Mouse (Mus musculus) c-Kit-positive CD71-positive TER-119-positive erythroid progenitor cells, embryonic 14.5 days (primary cell): ENCODE measurements around the gene Dhx15.
"Not testable (repeated sequence)": the region's sequence is repeated elsewhere in the genome, so short reads cannot be mapped to it uniquely, and the experiment has no call there.

ENCODE experiments used
- DNase-seq: peaks from one replicate; pipeline ENCODE4 v3.0.0-alpha.2; 2013; ENCODE audit warnings: low spot score

Gene Dhx15

DNA sequence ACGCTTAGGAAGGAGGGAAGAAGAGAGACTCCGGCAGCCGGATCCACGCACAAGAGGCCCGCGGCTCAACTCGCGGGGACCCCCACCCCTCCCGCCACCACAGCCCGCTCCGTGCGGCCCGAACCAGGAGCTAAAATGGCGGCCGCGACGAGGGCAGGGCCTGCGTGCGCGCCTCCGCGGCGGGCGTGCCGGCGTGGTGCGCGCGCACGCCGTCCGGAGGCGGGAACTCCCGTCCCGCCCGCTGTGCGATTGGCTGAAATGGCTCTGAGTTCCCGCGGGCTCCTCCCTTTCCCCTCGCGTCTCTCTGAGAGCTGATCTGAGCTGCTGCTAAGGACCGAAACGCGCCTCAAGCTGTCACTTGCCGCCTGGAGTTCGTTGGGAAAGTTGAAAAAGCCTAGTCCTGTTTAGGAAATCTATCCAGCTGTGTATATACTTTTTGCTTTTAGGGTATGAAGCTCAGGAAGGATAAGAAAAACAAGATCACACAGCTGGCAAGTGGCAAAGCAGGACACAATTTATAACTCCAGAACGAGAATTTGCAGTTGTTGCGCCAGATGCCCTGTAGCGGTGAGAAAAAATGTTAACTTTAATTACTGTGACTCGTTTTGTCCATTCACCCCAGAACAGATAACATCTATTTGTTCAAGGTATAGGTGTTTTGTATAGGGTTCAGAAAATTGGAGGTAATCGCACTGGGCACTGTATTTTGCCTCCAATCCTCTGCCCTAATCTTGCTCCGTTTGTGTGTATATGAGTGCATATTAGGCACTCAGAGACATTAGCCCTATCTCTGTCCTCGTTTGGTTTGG is at the start of gene Dhx15:
Dhx15 (minus strand) TSS at position 144 of the 809 bp plus-strand sequence.
- peak; percentile 90 for DNase-seq

DNA sequence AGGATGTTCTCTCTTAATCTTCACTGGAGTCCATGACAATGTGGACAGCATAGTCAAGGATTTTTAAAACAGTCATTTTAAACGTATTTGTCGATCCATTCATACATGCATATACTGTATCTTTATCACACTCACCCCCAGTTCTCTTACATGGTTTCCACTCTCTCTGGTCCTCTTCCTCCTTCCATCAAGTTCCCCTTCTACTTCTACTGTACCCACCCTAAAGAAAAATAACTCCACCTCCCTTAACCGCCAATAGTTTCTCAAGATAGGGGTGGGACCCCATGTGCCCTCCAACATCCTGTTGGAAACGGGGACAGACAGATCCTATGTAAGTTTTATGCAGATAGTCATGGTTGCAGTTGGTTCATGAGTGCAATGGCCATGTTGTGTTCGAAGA is 48.6 kb upstream of the Dhx15 start:
- DNase-seq: no peak

DNA sequence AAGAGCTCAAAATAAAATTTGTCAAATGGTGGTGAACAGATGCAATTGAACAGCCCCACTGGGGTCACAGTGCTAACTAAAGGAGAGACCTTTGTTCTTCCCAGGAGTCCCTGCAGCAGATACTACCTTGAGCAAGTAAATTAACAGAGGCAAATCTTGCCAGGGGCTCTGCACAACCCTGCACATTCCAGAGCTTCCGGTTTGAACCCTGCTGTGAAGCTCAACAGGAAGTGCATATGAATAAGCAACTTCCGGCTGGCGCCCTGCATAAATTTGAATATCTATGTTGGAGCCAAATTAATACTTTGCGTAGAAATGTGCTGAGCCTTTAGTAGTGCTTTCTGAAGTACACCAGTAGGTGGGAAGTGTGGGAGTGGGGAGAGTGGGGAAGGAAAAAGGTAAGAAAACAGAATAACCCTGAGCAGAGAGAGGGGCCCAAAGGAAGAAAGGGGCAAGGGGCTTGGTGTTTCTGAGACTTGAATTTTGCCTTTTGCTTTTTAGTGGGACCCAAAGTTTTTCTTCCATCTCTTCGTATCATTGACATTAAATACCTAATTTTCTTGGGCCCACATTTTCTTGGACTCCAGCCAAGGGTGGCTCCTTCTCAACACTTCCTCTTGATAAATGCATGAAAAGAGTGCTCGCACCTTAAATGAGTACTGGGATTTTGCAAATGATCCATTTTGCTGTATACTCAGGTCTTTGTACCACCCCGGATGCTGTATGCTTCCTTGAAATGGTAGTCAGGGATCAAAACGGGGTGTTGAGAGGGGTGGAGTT is 47.8 kb upstream of the Dhx15 start:
- no peak for DNase-seq

DNA sequence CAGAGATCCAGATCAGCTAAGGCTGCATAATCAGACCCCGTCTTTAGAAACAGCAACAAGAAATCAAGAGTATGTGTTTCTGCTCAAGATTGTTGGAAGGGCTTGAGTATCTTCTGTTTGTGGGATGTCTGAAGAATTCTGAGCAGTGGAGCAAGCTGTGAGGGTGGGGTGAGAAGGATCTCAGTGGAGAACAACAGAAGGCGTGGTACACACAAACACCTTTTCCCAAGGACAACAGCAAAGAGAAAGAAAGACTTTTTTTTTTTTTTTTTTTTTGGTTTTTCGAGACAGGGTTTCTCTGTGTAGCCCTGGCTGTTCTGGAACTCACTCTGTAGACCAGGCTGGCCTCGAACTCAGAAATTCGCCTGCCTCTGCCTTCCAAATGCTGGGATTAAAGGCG is 46.3 kb upstream of the Dhx15 start:
- DNase-seq: not testable (repeated sequence)

DNA sequence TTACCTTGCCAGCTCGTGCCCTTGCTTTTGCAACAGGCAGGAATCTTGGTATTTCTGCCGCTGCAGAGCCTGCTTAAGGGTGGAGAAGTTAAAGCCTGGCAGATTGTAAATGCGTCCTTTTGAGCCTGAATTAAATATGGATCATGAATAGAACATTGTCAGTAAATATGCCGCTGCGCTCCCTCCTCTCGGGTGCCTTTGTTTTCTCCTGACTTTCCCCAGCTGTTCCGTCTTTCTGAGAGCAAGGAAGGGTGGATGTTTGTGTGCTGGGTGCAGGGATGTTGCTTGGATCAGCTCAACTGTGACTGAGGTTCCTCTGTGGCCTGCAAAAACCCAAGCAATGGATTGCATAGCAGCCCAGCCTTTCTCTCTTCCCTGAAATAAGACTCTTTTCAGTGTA is 44.3 kb upstream of the Dhx15 start:
- DNase-seq: no peak

DNA sequence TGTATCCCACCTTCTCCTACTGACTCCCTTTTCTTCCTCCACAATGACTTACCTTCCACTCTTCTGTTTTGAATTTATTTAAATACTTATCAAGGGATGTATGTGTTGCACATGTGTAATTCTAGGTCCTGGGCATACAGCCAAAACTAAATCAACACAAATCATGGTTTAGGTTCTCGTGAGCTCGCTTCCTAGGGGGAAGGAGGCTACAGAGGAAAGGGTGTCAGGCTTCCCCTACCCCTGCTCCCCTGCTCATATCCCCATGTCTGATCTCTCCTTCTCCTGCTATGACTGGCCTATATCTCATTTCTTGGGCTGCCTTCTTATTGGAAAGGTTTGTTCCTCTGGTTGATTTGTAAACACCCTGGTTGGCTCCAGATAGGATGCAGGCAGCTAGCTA is 43.6 kb upstream of the Dhx15 start:
- no peak for DNase-seq

DNA sequence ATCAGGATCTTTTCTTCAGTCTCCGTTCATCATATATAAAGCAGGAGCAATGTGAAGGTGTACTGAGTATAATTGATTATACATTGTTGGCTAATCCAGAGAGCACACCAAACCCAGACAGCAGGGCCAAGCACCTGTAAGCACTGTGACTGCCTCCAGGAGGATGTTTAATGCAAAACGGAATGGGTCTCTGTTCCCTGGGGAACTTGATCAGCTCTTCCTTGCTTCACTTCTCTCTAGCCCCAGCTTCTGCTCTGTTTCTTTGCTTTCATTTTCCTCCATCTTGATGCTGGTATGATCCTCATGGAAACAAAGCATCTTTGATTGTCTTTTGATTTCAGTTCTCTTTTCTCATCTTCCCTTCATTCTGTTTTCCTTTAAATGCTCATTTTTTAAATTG is 42.3 kb upstream of the Dhx15 start:
- DNase-seq: no peak

DNA sequence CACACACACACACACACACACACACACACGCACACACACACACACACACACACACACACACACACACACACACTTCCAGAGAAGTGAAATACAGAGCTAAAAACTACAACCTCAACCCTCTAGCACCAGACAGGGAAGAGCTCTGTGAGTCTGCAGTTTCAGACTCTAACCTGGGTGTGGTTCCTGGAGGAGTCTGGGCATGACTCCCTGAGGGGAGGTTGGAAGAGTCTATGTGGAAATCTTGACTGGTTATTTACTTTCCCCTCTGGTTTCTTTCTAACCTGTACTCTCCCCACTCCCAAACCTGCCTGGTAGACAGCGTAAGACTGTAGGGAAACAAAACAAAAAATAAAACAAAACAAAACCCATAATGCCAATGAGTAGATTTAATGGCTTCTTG is 41.9 kb upstream of the Dhx15 start:
- DNase-seq: no peak

DNA sequence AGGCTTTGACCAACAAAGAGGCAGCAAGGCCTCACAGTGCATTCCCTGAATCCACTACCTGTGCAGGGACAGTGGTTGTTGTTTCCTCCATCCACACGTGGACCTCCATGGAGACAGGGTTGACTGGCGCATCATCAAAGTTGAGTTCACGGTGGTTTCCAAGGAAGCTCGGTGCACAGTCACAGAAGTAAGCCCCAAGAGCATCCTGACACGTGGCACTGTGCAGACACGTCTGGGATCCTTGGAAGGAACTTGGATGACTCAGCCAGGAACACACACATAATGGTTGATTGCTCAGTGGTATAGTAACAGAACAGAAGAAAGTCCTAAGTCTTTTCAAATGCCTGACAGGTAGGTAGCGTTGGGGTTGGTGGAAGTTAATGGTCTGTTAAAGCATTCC is 40.2 kb upstream of the Dhx15 start:
- no peak for DNase-seq

DNA sequence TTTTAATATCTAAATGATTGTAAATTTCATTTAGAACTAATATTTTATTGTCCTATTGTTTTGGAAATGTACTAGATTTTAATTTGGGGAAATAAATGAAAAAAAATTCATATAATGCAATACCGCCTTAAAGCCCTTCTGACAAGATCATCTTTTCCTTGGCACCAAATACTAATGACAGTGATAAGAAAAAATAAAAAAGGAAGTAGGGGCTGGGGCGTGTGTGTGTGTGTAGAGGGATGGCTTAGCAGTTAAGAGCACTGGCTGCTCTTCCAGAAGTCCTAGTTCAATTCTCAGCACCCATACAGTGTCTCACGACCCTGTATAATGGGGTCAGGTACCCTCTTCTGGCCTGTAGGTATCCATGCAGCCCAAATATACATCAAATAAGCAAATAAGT is 36.4 kb upstream of the Dhx15 start:
- DNase-seq: no peak

DNA sequence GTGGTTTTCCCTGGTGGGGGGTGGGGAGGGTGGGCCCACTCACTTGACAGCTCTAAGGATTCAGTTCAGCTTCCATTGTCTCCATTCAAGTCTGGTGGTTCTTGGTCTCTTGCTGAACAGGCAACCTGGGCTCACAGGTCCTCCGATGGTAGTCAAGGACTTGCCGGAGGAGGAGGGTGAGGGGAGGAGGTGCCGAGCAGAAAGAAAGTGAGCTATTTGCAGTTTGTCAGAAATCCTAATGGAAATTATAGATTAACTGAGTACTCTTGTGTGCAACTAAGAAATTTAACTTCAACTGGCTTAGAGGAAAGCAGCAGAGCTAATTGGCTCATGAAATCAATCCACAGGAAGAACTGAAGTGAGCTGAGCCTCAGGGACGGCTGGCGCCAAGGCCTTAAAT is 31.3 kb upstream of the Dhx15 start:
- no peak for DNase-seq

DNA sequence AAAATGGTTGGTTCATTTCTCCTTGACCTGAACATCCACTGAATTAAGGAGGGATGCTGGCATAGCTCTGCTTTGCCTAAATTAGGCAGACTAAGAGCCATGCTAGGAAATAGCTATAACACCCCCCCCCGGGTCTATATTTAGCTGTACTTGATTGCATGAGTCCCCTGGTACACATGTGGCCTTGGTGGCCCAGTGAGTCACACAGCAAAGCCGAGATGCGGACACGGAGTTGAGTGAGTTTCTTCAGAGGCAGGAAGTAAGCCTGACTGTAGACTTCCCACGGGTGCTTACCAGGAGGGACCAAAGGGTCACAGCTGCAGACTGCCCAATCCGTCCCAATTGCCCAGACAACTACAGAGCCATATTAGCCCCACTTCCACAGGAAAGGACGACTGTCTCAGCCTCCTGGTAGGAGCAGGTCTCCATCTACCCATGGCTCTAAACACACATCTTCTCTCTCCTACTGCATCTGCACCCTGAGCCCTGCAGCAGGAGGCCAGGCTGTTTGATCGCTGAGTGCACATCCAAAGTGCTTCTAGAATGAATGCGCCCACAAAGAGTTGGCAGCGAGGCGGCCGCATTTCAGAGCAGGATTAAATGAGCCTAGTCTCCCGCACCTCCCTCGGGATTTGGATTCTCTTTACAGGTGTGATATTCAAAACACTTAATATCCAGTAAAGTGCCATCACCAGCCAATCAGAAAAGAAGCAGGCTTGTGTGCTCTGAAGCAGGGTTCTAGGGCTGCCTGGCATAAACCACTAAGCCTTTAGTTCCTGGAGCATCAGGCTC is 29.9 kb upstream of the Dhx15 start:
- no peak for DNase-seq

DNA sequence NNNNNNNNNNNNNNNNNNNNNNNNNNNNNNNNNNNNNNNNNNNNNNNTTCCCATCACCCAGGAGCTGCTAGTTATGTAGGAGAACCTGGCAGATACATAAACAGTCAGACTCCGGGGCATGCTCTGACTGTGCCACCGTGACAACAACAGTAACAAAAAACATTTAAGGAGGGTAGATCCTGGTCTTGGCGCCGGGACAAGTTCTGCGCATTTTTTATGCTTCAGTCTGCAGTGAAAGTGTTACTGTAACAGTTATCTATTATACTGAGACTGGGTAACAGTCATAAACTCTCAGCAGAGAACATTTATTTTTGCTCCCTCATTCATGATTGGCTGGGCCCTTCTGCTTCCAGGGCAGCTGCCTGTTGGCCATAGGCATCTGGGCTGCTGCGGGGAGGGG is 27.9 kb upstream of the Dhx15 start:
- no peak for DNase-seq

DNA sequence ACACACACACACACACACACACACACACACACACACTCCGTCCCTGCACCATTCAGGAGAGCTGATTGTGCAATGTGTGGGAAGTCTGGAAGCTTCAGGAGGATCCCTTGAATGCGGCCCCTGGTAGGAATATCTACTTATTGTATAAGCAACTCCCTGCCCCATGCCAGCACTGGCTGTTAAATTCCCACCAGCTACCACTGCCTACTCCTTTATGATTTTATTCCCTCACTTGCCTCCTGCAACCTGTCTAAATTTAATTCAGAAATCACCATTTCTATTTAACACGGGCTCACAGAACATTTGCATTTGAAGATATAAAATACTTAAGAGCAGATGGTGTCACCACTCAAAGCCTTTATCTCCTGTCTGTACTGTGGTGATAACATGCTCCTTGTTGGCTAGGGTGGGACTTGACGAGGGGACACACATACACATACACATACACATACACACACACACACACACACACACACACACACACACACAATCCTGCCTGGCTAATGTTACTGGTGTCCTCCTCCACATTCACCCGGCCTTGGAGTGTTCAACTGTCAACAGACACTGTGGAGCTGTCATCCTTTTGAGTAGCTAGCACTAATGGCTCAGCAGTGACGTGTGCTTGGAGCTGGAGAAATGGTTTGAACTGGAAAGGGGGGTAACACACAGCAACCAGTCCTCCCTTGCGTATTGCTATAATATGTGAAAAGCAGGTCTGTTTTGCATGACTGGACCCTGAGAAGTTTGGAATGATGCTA is 23.0 kb upstream of the Dhx15 start:
- DNase-seq: peak; percentile 21

DNA sequence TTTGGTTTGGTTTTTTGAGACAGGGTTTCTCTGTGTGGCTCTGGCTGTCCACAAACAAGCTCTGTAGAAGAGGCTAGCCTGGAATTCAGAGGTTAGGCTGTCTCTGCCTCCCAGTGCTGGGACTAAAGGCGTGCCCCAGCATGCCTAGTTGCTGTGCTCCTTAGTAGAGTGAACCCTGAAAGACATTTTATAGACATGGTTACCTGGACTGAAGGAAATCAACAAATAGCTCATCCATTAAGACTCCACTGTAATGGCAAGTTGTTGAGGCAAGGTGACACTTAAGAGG is 810 bp upstream of the Dhx15 start:
- peak; percentile 42 for DNase-seq

DNA sequence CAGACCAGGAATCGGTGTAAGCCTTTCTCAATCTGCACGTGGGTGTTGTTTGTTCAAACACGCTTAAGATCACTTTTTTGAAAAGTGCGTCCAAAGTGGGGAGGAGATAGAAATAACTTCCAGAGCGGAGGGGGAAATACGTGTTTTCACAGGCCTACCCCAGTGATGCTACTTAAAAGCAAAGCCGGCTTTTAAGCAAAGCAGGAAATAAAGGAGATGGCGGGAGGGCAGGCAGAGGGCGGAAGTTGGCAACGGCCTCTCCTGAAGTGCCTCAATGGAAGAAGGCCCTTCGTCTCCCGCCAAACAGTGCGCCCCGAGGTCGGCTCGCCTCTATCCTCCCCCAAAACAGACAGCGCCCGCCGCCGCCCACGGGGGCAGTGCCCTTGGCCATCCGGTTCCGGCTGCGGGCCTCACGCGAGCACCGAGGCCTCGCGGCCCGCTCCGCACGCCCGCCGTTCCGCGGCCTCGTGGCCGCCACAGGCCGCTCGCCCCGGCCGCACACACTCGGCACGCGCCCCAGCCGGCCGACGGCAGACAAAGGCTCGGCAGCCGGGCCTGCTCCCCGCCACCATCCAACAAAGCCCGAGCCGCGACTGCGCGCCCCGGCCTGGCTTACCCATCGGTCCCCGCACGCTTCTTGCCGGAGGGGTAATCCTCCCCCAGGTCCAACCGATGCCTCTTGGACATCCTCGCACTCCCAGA is 499 bp downstream of the Dhx15 start:
- peak; percentile 47 for DNase-seq

DNA sequence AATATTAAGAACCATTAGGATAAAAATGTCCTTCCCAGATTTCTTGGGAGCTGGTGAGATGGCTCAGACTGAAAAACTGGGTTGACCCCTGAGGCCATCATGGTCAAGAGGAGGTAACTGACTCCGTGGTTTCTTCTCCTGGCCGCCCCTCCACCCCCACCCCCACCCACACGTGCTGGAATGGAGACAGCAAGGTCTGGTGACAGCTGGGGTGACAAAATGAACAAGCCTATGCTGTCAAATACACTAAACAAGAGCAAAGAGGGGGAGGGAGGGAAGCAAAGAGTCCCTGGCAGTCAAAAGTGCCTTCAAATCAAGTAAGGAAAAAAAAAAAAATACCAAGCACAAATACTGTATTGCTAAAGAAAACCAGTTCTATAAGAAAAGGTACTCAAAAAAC is 2.1 kb downstream of the Dhx15 start:
- DNase-seq: no peak

DNA sequence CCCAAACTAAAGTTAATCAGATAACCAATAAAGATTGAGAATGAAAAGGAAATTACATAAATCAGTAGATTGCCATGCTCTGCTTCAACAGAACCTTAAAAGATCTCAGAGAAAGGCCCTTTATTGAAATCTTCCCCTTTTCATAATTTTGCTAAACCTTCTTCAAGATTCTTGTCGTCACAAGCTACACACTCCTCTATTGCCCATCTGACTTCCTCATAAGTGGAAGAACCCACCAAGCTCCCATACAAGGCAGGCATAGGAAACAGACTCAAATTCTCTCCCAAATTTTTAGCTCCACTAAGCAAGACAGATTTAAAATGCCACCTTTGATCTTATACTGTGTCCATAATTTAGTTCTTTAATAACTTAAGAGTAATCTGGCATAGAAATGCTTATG is 13.0 kb downstream of the Dhx15 start:
- no peak for DNase-seq

DNA sequence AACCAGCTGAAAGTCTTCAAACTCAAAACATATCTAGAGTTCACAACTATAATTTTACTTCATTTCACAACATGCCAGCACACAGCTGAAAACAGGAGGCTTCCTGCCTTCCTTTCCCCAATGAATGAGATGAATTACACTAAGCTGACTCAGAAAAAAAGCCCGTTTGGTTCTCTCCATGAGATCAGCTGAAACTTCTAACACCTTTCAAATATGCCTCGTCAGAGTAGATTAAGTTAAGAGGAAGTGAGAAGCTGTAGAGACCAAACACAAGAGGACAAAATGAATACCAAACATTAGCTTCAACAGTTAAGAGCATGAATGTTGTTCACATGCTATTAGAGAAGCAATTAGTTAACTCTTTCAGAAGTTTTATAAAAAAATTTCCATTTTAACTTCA is 21.8 kb downstream of the Dhx15 start:
- no peak for DNase-seq

DNA sequence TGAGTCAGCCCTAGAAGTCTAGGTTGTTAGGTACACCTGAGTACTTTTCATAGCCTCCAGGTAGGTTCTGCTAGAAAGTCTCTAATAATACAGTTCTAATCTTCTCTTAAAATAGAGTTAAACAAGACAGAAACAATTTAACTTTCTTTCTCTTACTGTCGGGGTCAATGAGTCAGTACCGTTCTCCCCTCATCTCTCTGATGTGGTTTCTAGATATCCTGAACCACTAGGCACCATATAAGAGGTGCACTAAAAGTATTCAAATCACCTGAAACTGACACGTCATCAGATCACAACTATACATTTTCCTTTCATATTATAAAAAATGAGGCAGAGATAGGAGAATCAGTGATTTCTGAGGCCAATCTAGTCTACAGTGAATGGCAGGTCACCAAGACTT is 41.2 kb downstream of the Dhx15 start:
- no peak for DNase-seq

DNA sequence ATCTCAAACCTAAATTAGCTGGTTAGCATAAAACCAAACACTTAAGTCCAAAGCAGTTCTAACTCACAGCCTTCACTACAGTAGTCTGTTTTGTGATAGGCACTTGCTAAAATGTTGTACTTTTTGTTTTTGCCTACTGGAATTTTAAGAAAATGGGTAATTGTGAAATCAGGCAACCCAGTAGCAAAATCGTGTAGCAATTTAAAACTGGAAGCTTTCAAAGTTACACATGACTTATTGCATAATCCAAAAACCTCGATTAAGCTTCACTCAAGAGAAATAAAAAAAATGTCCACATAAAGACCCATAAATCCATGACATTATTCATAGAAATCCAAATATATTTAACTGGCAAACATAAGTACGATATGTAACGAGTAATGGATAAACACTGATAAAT is 43.2 kb downstream of the Dhx15 start:
- no peak for DNase-seq

DNA sequence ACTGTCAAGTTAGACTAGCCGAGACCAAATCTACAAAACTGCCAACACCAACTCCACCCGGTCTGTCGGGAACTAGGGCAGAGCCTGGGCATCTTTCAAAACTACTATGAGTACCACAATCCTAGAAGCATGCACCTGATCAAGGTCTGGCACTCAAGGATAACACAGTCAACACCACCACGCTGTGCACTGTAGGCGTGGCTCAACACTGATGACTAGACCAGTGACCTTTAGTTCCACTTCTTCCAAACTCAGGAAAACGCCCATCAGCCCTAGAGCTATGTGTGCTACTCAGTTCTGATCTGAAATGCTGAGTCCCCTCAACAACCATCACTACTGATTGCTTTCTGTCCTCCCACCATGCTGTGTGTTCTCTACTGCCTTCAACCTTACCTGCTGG is 44.6 kb downstream of the Dhx15 start:
- peak; percentile 8 for DNase-seq
